ENCODE assay signal across 11 mouse cellular contexts in genomic region chr4:35192725-35193124, GRCm38 (mm10). TPM values are rescaled to one million over a fixed set of nuclear protein-coding genes. Genes with fewer than 3 reads are reported as not detected.
DNase-seq lines count a peak whose midpoint lies in the region; ATAC-seq lines count a peak whose summit lies in the region.
"Had no signal": no experiment of that assay in that cellular context is flagged by ENCODE, and none has a peak within 500 bp of the region (broad histone marks: within the 10 kb centered on the region; RNA-seq: fewer than 3 reads in every experiment).

No protein-coding gene starts in this region.

- H3K27ac ChIP-seq in hindbrain, embryonic 14.5 days = no peak overlapping the region
- H3K27ac ChIP-seq in hindbrain, embryonic 12.5 days = no peak overlapping the region
- H3K27ac ChIP-seq in neural tube, embryonic 12.5 days = no peak overlapping the region
- H3K27ac ChIP-seq in neural tube, embryonic 15.5 days (replicated peaks) = no peak overlapping the region
- no peak overlapping the region for H3K27ac ChIP-seq in forebrain, embryonic 15.5 days (replicated peaks)
- H3K27ac ChIP-seq: embryonic facial prominence, embryonic 12.5 days; limb, embryonic 15.5 days had no signal

- WGBS in hindbrain, embryonic 14.5 days = 31% methylated on average over 7 of the region's 7 CpGs
- 39% methylated on average over 7 of the region's 7 CpGs for WGBS in hindbrain, embryonic 12.5 days
- 31% methylated on average over 7 of the region's 7 CpGs for WGBS in neural tube, embryonic 12.5 days
- WGBS in neural tube, embryonic 15.5 days = 27% methylated on average over 7 of the region's 7 CpGs
- 40% methylated on average over 7 of the region's 7 CpGs for whole genome bisulfite sequencing in forebrain, embryonic 15.5 days

- H3K9ac ChIP-seq in hindbrain, embryonic 14.5 days = no peak overlapping the region
- no peak overlapping the region for H3K9ac ChIP-seq in hindbrain, embryonic 12.5 days
- H3K9ac ChIP-seq in neural tube, embryonic 12.5 days = no peak overlapping the region
- H3K9ac ChIP-seq in neural tube, embryonic 15.5 days (replicated peaks) = no peak overlapping the region
- no peak overlapping the region for H3K9ac ChIP-seq in forebrain, embryonic 15.5 days (replicated peaks)
- H3K9ac ChIP-seq: embryonic facial prominence, embryonic 12.5 days; limb, embryonic 15.5 days had no signal

- peak; percentile 71 for DNase-seq in hindbrain, embryonic 14.5 days (ENCODE audit: low spot score)
- no peak for DNase-seq in spleen, postnatal 36 days (ENCODE audit: low spot score in 2 of 2)
- DNase-seq in gastrocnemius, postnatal 25 days = no peak
- no peak for DNase-seq in spleen, adult 12 weeks (ENCODE audit: low spot score)

- no peak overlapping the region for H3K4me2 ChIP-seq in hindbrain, embryonic 14.5 days (replicated peaks)
- no peak overlapping the region for H3K4me2 ChIP-seq in hindbrain, embryonic 12.5 days (replicated peaks)
- no peak overlapping the region for H3K4me2 ChIP-seq in neural tube, embryonic 12.5 days (replicated peaks)
- no peak overlapping the region for H3K4me2 ChIP-seq in neural tube, embryonic 15.5 days
- no peak overlapping the region for H3K4me2 ChIP-seq in forebrain, embryonic 15.5 days (replicated peaks)
- H3K4me2 ChIP-seq: embryonic facial prominence, embryonic 12.5 days; limb, embryonic 15.5 days had no signal

- no peaks in the 10 kb centered on the region for H3K4me1 ChIP-seq in hindbrain, embryonic 14.5 days (replicated peaks; ENCODE audit: control insufficient read depth, insufficient read depth, low read length)
- no peaks in the 10 kb centered on the region for H3K4me1 ChIP-seq in hindbrain, embryonic 12.5 days
- no peaks in the 10 kb centered on the region for H3K4me1 ChIP-seq in neural tube, embryonic 12.5 days
- no peaks in the 10 kb centered on the region for H3K4me1 ChIP-seq in neural tube, embryonic 15.5 days
- H3K4me1 ChIP-seq in forebrain, embryonic 15.5 days = no peaks in the 10 kb centered on the region
- H3K4me1 ChIP-seq: embryonic facial prominence, embryonic 12.5 days; limb, embryonic 15.5 days had no signal

- H3K36me3 ChIP-seq in hindbrain, embryonic 14.5 days (replicated peaks; ENCODE audit: control insufficient read depth, insufficient read depth) = peaks cover 24% of the 10 kb centered on the region
- H3K36me3 ChIP-seq in hindbrain, embryonic 12.5 days = peaks cover 4% of the 10 kb centered on the region; the same call in 1 of the 2 replicates
- H3K36me3 ChIP-seq in neural tube, embryonic 12.5 days = peaks cover 5% of the 10 kb centered on the region; the same call in 1 of the 2 replicates
- H3K36me3 ChIP-seq in neural tube, embryonic 15.5 days = peaks cover 17% of the 10 kb centered on the region; the same call in 1 of the 2 replicates
- H3K36me3 ChIP-seq in forebrain, embryonic 15.5 days = peaks cover 19% of the 10 kb centered on the region
- H3K36me3 ChIP-seq: embryonic facial prominence, embryonic 12.5 days had no signal

- H3K27me3 ChIP-seq in hindbrain, embryonic 14.5 days (ENCODE audit: control insufficient read depth, insufficient read depth, low read length) = no peaks in the 10 kb centered on the region
- H3K27me3 ChIP-seq in hindbrain, embryonic 12.5 days = no peaks in the 10 kb centered on the region
- no peaks in the 10 kb centered on the region for H3K27me3 ChIP-seq in neural tube, embryonic 12.5 days (replicated peaks)
- no peaks in the 10 kb centered on the region for H3K27me3 ChIP-seq in neural tube, embryonic 15.5 days (replicated peaks)
- no peaks in the 10 kb centered on the region for H3K27me3 ChIP-seq in forebrain, embryonic 15.5 days
- H3K27me3 ChIP-seq: embryonic facial prominence, embryonic 12.5 days; limb, embryonic 15.5 days had no signal

- H3K9me3 ChIP-seq in hindbrain, embryonic 14.5 days (ENCODE audit: control insufficient read depth, low read length) = no peaks in the 10 kb centered on the region
- H3K9me3 ChIP-seq in hindbrain, embryonic 12.5 days (replicated peaks) = no peaks in the 10 kb centered on the region
- no peaks in the 10 kb centered on the region for H3K9me3 ChIP-seq in neural tube, embryonic 12.5 days
- no peaks in the 10 kb centered on the region for H3K9me3 ChIP-seq in neural tube, embryonic 15.5 days (replicated peaks)
- H3K9me3 ChIP-seq in forebrain, embryonic 15.5 days = no peaks in the 10 kb centered on the region
- H3K9me3 ChIP-seq: embryonic facial prominence, embryonic 12.5 days; limb, embryonic 15.5 days had no signal

- no peak overlapping the region for H3K4me3 ChIP-seq in hindbrain, embryonic 14.5 days (replicated peaks; ENCODE audit: low read length)
- no peak overlapping the region for H3K4me3 ChIP-seq in hindbrain, embryonic 12.5 days
- H3K4me3 ChIP-seq in neural tube, embryonic 12.5 days = no peak overlapping the region
- H3K4me3 ChIP-seq in neural tube, embryonic 15.5 days (replicated peaks) = no peak overlapping the region
- no peak overlapping the region for H3K4me3 ChIP-seq in forebrain, embryonic 15.5 days
- H3K4me3 ChIP-seq: embryonic facial prominence, embryonic 12.5 days; limb, embryonic 15.5 days had no signal

- no peak for ATAC-seq in hindbrain, embryonic 14.5 days (ENCODE audit: low FRiP score)
- ATAC-seq in hindbrain, embryonic 12.5 days (ENCODE audit: low FRiP score) = no peak
- peak; percentile 65; the same call in 1 of the 2 replicates for ATAC-seq in neural tube, embryonic 12.5 days (ENCODE audit: low FRiP score, low read depth)
- no peak for ATAC-seq in neural tube, embryonic 15.5 days (ENCODE audit: low FRiP score)
- ATAC-seq in forebrain, embryonic 15.5 days (replicated peaks) = peak; percentile 60; the same call in 1 of the 2 replicates

RNA-seq across cellular contexts. Expression of gene C9orf72, which starts 33.2 kb away (rescaled TPM):
- polyA plus RNA-seq in hindbrain, embryonic 14.5 days (2014; fragmentation: Nextera tagmentation; extraction: Ambion mirVana) = 49.6 and 51.6 TPM in 2 replicates
- polyA plus RNA-seq in hindbrain, embryonic 12.5 days (2016; fragmentation: Nextera tagmentation; extraction: Ambion mirVana) = 24.7 and 26.4 TPM in 2 replicates
- 34.6 and 34.8 TPM in 2 replicates for polyA plus RNA-seq in neural tube, embryonic 12.5 days (2016; fragmentation: Nextera tagmentation; extraction: Ambion mirVana)
- polyA plus RNA-seq in neural tube, embryonic 15.5 days (2015; fragmentation: Nextera tagmentation; extraction: Ambion mirVana) = 37.4 and 44.5 TPM in 2 replicates
- polyA plus RNA-seq in forebrain, embryonic 15.5 days (2015; fragmentation: Nextera tagmentation; extraction: Ambion mirVana) = 41.2 and 45.2 TPM in 2 replicates
- total RNA-seq in gastrocnemius, postnatal 25 days (2021) = 10 to 100 TPM in 1 of 2 experiments, 1 to 10 TPM in 1; 9.5 to 13.4 TPM

RNA-seq across cellular contexts. Expression of gene Mob3b, which starts 35.4 kb away (rescaled TPM):
- 3.4 and 4.0 TPM in 2 replicates for polyA plus RNA-seq in hindbrain, embryonic 14.5 days (2014; fragmentation: Nextera tagmentation; extraction: Ambion mirVana)
- 11.1 and 11.3 TPM in 2 replicates for polyA plus RNA-seq in hindbrain, embryonic 12.5 days (2016; fragmentation: Nextera tagmentation; extraction: Ambion mirVana)
- polyA plus RNA-seq in neural tube, embryonic 12.5 days (2016; fragmentation: Nextera tagmentation; extraction: Ambion mirVana) = 6.2 and 8.4 TPM in 2 replicates
- 3.7 and 6.8 TPM in 2 replicates for polyA plus RNA-seq in neural tube, embryonic 15.5 days (2015; fragmentation: Nextera tagmentation; extraction: Ambion mirVana)
- 5.6 and 7.2 TPM in 2 replicates for polyA plus RNA-seq in forebrain, embryonic 15.5 days (2015; fragmentation: Nextera tagmentation; extraction: Ambion mirVana)
- 1 to 10 TPM in 1 of 2 experiments, under 1 TPM in 1; 0.96 to 1.4 TPM for total RNA-seq in gastrocnemius, postnatal 25 days (2021)

RNA-seq across cellular contexts. Expression of gene Ifnk, which starts 40.9 kb away (rescaled TPM):
- polyA plus RNA-seq in hindbrain, embryonic 14.5 days (2014; fragmentation: Nextera tagmentation; extraction: Ambion mirVana) = 0.25 TPM in 1 of 2 replicates, not detected in the other
- 0.60 TPM in 1 of 2 replicates, not detected in the other for polyA plus RNA-seq in hindbrain, embryonic 12.5 days (2016; fragmentation: Nextera tagmentation; extraction: Ambion mirVana)
- 0.34 TPM in 1 of 2 replicates, not detected in the other for polyA plus RNA-seq in neural tube, embryonic 12.5 days (2016; fragmentation: Nextera tagmentation; extraction: Ambion mirVana)
- polyA plus RNA-seq in neural tube, embryonic 15.5 days (2015; fragmentation: Nextera tagmentation; extraction: Ambion mirVana) = not detected in 2 replicates
- 0.22 TPM in 1 of 2 replicates, not detected in the other for polyA plus RNA-seq in forebrain, embryonic 15.5 days (2015; fragmentation: Nextera tagmentation; extraction: Ambion mirVana)
- total RNA-seq in gastrocnemius, postnatal 25 days (2021) = not detected
- total RNA-seq: heart, postnatal 10 days had no signal

Comparison
In these comparisons a context has a peak if more than half of its experiments do, and no peak if none do; other contexts are left out.
1. ATAC-seq: peak in neural tube, embryonic 12.5 days (single experiment) and forebrain, embryonic 15.5 days (single experiment); none in hindbrain, embryonic 14.5 days (single experiment), hindbrain, embryonic 12.5 days (single experiment) and neural tube, embryonic 15.5 days (single experiment).